Mouse (Mus musculus) liver, embryonic 14.5 days (tissue): ENCODE data around the gene Hoxb2. TPM values are rescaled to one million over a fixed set of nuclear protein-coding genes. Genes with fewer than 3 reads are reported as not detected.
A peak's percentile ranks its signal among the peaks of the same experiment; 100 is the strongest.

Source experiments
- ATAC-seq: fragments of 200-750 bp; cut with Nextera tagmentation; 2 replicates; pipeline ENCODE4 v1.8.0; 2017; ENCODE audit warnings: moderate number of reproducible peaks, mild to moderate bottlenecking, moderate library complexity; ENCODE audit not compliant: insufficient read depth
- DNase-seq, 3 experiments: peaks; one replicate each; pipeline ENCODE4 v3.0.0-alpha.2; 2012 to 2013; ENCODE audit warnings: low read depth in 3 of 3, low spot score in 3 of 3
- H3K27ac ChIP-seq: fragments of 300-500 bp; sonication (generic); 2 replicates; pipeline ENCODE4 v1.5.1; 2014; ENCODE audit warnings: moderate library complexity, mild to moderate bottlenecking, control low read depth, inconsistent platforms
- H3K27me3 ChIP-seq: fragments of 300-500 bp; sonication (generic); 2 replicates; pipeline ENCODE4 v1.6.1; 2014; ENCODE audit warnings: mild to moderate bottlenecking, low read length, moderate library complexity; ENCODE audit not compliant: control insufficient read depth, insufficient read depth
- H3K36me3 ChIP-seq: fragments of 300-500 bp; sonication (generic); replicated peaks from 2 replicates; pipeline ENCODE4 v1.6.1; 2014; ENCODE audit warnings: low read depth; ENCODE audit not compliant: control insufficient read depth, insufficient read depth
- H3K4me1 ChIP-seq, 2 experiments: fragments of 200-500 bp in 1 of 2; fragments of 300-500 bp in 1 of 2; sonication (generic) in 1 of 2; replicated peaks; 2 replicates each; pipeline ENCODE4 v1.6.1; 2012 to 2014; ENCODE audit warnings: antibody characterized with exemption in 1 of 2, inconsistent platforms in 1 of 2, low read length in 1 of 2; ENCODE audit not compliant: control insufficient read depth in 2 of 2, insufficient read depth in 2 of 2
- H3K4me2 ChIP-seq: fragments of 300-500 bp; sonication (generic); 2 replicates; pipeline ENCODE4 v1.6.1; 2014; ENCODE audit warnings: low read depth, mild to moderate bottlenecking, control low read depth, moderate library complexity
- H3K4me3 ChIP-seq, 2 experiments: fragments of 200-500 bp in 1 of 2; fragments of 300-500 bp in 1 of 2; sonication (generic) in 1 of 2; 2 replicates each; pipeline ENCODE4 v1.5.1; 2012 to 2014; ENCODE audit warnings: low read depth in 2 of 2, low read length in 2 of 2, mild to moderate bottlenecking in 2 of 2, control low read depth in 1 of 2, inconsistent platforms in 1 of 2, moderate library complexity in 1 of 2; ENCODE audit not compliant: insufficient read depth in 1 of 2
- H3K9ac ChIP-seq: fragments of 300-500 bp; sonication (generic); replicated peaks from 2 replicates; pipeline ENCODE4 v1.6.1; 2014; ENCODE audit warnings: mild to moderate bottlenecking, control low read depth, moderate library complexity
- H3K9me3 ChIP-seq: fragments of 300-500 bp; sonication (generic); 2 replicates; pipeline ENCODE4 v1.6.1; 2016; ENCODE audit warnings: low read length, mixed read lengths; ENCODE audit not compliant: control insufficient read depth
- CTCF ChIP-seq: IDR thresholded peaks from 2 replicates; pipeline ENCODE4 v1.5.1; 2016; ENCODE audit warnings: antibody characterized with exemption, low read depth, control low read depth
- EP300 ChIP-seq: IDR thresholded peaks from 2 replicates; pipeline ENCODE4 v1.6.1; 2016; ENCODE audit warnings: antibody characterized with exemption, low read depth
- WGBS: fragments of 180-500 bp; shearing (Covaris S2); extraction: QIAGEN DNeasy Blood & Tissue Kit; methylation state at CpG from one replicate; pipeline ENCODE4 v1.1.7; 2014; ENCODE audit not compliant: insufficient replicate concordance; 5-methylcytosine and 5-hydroxymethylcytosine counted together
- polyA plus RNA-seq, 2 experiments: library from polyadenylated mRNA; depleted of rRNA in 1 of 2; stranded (reverse) in 1 of 2; unstranded in 1 of 2; fragments of >200 nt; fragmentation: Nextera tagmentation in 1 of 2; extraction: Ambion mirVana in 1 of 2; gene quantifications; 2 replicates each; pipeline versions ENCODE4 v1.2.1 to v1.2.3; 2012 to 2014

Gene Hoxb2
- polyA plus RNA-seq, 2 experiments = 0.51 to 1.1 TPM

- peaks cover 100% of the 10 kb centered on the region for H3K27me3 ChIP-seq
- no peaks in the 10 kb centered on the region for H3K4me1 ChIP-seq
- H3K36me3 ChIP-seq = no peaks in the 10 kb centered on the region
- TF ChIP-seq EP300 (no peak), CTCF (no peak)
- H3K9me3 ChIP-seq = no peaks in the 10 kb centered on the region
- no peak overlapping the region for H3K4me3 ChIP-seq
- DNase-seq (no peak), ATAC-seq (no peak)
- H3K27ac ChIP-seq = no peak overlapping the region
- 19% methylated on average over 12 of the region's 12 CpGs for WGBS
- no peak overlapping the region for H3K9ac ChIP-seq
- H3K4me2 ChIP-seq = no peak overlapping the region
Measured at GRCm38 (mm10) chr11:96313806-96314428, 36.4 kb upstream of the Hoxb2 start.

GRCm38 (mm10) chr11:96314671-96315343 lies 35.5 kb upstream of the Hoxb2 start:
- no peak for ATAC-seq
- H3K4me2 ChIP-seq = no peak overlapping the region
- no peak for DNase-seq
- no peak overlapping the region for H3K27ac ChIP-seq
- TF ChIP-seq EP300 (no peak), CTCF (no peak)
- H3K27me3 ChIP-seq = peaks cover 100% of the 10 kb centered on the region
- H3K9ac ChIP-seq = no peak overlapping the region
- H3K4me3 ChIP-seq = peak overlapping the region in 1 of 2 experiments; percentile 26; a peak in 2 of 4 replicates
- no peaks in the 10 kb centered on the region for H3K9me3 ChIP-seq
- H3K36me3 ChIP-seq = no peaks in the 10 kb centered on the region
- 3% methylated on average over 34 of the region's 34 CpGs for WGBS
- H3K4me1 ChIP-seq = no peaks in the 10 kb centered on the region

- Histone ChIP-seq H3K27ac (no peak overlapping the region), H3K9me3 (no peaks in the 10 kb centered on the region), H3K4me3 (no peak overlapping the region), H3K27me3 (peaks cover 100% of the 10 kb centered on the region), H3K9ac (no peak overlapping the region), H3K36me3 (no peaks in the 10 kb centered on the region), H3K4me2 (no peak overlapping the region), H3K4me1 (no peaks in the 10 kb centered on the region)
- TF ChIP-seq CTCF (no peak), EP300 (no peak)
- DNase-seq = no peak
- 28% methylated on average over 5 of the region's 5 CpGs for WGBS
- no peak for ATAC-seq
Measured at GRCm38 (mm10) chr11:96315344-96315681, 35.0 kb upstream of the Hoxb2 start.

GRCm38 (mm10) chr11:96316696-96317607 lies 33.4 kb upstream of the Hoxb2 start:
- TF ChIP-seq CTCF (no peak), EP300 (no peak)
- H3K9me3 ChIP-seq = no peaks in the 10 kb centered on the region
- H3K9ac ChIP-seq = no peak overlapping the region
- no peak overlapping the region for H3K4me3 ChIP-seq
- H3K4me1 ChIP-seq = no peaks in the 10 kb centered on the region
- peaks cover 93% of the 10 kb centered on the region for H3K27me3 ChIP-seq
- ATAC-seq (no peak), DNase-seq (no peak)
- 21% methylated on average over 18 of the region's 18 CpGs for WGBS
- H3K36me3 ChIP-seq = no peaks in the 10 kb centered on the region
- H3K27ac ChIP-seq = no peak overlapping the region
- H3K4me2 ChIP-seq = no peak overlapping the region
